Mouse (Mus musculus) heart, embryonic 16.5 days (tissue): ENCODE measurements around the gene Hoxd11. TPM values are rescaled to one million over a fixed set of nuclear protein-coding genes. Genes with fewer than 3 reads are reported as not detected.
A peak's percentile ranks its signal among the peaks of the same experiment; 100 is the strongest.

Source experiments
- ATAC-seq: fragments of 200-750 bp; cut with Nextera tagmentation; replicated peaks from 2 replicates; pipeline ENCODE4 v1.8.0; 2017; ENCODE audit warnings: moderate number of reproducible peaks; ENCODE audit not compliant: insufficient read depth, low FRiP score; ENCODE audit errors: extremely low read depth
- H3K27ac ChIP-seq: fragments of 300-500 bp; sonication (generic); 2 replicates; pipeline ENCODE4 v1.5.1; 2014; ENCODE audit warnings: mild to moderate bottlenecking, low read length, control low read depth, moderate library complexity
- H3K27me3 ChIP-seq: fragments of 300-500 bp; sonication (generic); 2 replicates; pipeline ENCODE4 v1.6.1; 2014; ENCODE audit warnings: low read length, mixed read lengths; ENCODE audit not compliant: control insufficient read depth, insufficient read depth
- H3K36me3 ChIP-seq: fragments of 300-500 bp; sonication (generic); 2 replicates; pipeline ENCODE4 v1.6.1; 2014; ENCODE audit not compliant: control insufficient read depth, insufficient read depth
- H3K4me1 ChIP-seq: fragments of 300-500 bp; sonication (generic); 2 replicates; pipeline ENCODE4 v1.6.1; 2014; ENCODE audit warnings: low read length, mixed read lengths; ENCODE audit not compliant: control insufficient read depth, insufficient read depth
- H3K4me2 ChIP-seq: fragments of 300-500 bp; sonication (generic); 2 replicates; pipeline ENCODE4 v1.6.1; 2014; ENCODE audit warnings: low read depth, mild to moderate bottlenecking, control low read depth, low read length
- H3K4me3 ChIP-seq: fragments of 300-500 bp; sonication (generic); 2 replicates; pipeline ENCODE4 v1.5.1; 2014; ENCODE audit warnings: mild to moderate bottlenecking, control low read depth, low read length
- H3K9ac ChIP-seq: fragments of 300-500 bp; sonication (generic); 2 replicates; pipeline ENCODE4 v1.6.1; 2014; ENCODE audit warnings: low read length, control low read depth
- H3K9me3 ChIP-seq: fragments of 300-500 bp; sonication (generic); replicated peaks from 2 replicates; pipeline ENCODE4 v1.6.1; 2016; ENCODE audit warnings: low read length; ENCODE audit not compliant: control insufficient read depth
- whole genome bisulfite sequencing: fragments of 180-500 bp; shearing (Covaris S2); extraction: QIAGEN DNeasy Blood & Tissue Kit; methylation state at CpG from one replicate; pipeline ENCODE4 v1.1.7; 2014; 5-methylcytosine and 5-hydroxymethylcytosine counted together
- polyA plus RNA-seq: library from polyadenylated mRNA; unstranded; fragments of >200 nt; fragmentation: Nextera tagmentation; extraction: Ambion mirVana; gene quantifications from 2 replicates; pipeline ENCODE4 v1.2.1, GENCODE M21; 2015

The Hoxd11 gene
- polyA plus RNA-seq, 1 experiment from 2014 or later: not detected

DNA sequence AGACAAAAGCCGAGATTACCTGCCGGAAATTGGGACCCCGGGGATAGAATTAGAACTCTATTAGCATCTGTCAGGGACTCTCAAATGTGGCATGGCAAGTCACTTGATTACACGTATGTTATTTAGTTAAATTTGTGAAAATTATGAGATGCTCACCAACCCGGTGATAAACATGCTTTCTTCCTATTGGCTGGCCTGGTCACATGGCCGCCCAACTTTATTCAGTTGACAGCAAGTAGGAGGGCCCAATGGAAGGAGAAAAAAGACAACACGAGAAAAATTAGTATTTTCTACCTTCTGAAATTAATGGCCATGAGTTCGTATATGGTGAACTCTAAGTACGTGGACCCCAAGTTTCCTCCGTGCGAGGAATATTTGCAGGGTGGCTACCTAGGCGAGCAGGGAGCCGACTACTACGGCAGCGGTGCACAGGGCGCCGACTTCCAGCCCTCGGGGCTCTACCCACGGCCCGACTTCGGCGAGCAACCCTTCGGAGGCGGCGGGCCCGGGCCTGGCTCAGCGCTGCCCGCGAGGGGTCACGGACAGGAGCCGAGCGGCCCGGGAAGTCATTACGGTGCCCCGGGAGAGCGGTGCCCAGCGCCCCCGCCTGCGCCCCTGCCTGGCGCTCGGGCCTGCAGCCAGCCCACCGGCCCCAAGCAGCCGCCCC lies 47.7 kb downstream of the Hoxd11 start:
- Histone ChIP-seq H3K4me1 (0 out of 2 replicates have a peak, but pooled peaks cover 3% of the 10 kb centered on the region), H3K27ac (no peak overlapping the region), H3K4me2 (peak overlapping the region; percentile 51), H3K4me3 (peak overlapping the region; percentile 36), H3K9me3 (no peaks in the 10 kb centered on the region), H3K9ac (no peak overlapping the region), H3K36me3 (no peaks in the 10 kb centered on the region), H3K27me3 (peaks cover 93% of the 10 kb centered on the region)
- ATAC-seq: no peak
- WGBS: 2% methylated on average over 43 of the region's 43 CpGs

- H3K27me3 ChIP-seq: peaks cover 93% of the 10 kb centered on the region
- no peak for ATAC-seq
- H3K9ac ChIP-seq: no peak overlapping the region
- peak overlapping the region; percentile 36 for H3K4me3 ChIP-seq
- no peaks in the 10 kb centered on the region for H3K9me3 ChIP-seq
- peak overlapping the region; percentile 51 for H3K4me2 ChIP-seq
- WGBS: 3% methylated on average over 25 of the region's 25 CpGs
- no peaks in the 10 kb centered on the region for H3K36me3 ChIP-seq
- H3K27ac ChIP-seq: no peak overlapping the region
- 0 out of 2 replicates have a peak, but pooled peaks cover 3% of the 10 kb centered on the region for H3K4me1 ChIP-seq
Measured at GRCm38 (mm10) chr2:74727640-74728302, 48.4 kb downstream of the Hoxd11 start.

DNA sequence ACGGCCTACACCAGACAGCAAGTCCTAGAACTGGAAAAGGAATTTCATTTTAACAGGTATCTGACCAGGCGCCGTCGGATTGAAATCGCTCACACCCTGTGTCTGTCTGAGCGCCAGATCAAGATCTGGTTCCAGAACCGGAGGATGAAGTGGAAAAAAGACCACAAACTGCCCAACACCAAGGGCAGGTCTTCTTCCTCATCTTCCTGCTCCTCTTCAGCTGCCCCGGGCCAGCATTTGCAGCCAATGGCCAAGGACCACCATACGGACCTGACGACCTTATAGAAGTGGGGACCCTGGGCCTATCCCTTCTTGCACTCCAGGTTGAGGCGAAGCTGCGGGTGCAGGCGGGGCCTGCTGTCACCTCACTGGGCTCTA lies 48.9 kb downstream of the Hoxd11 start:
- Histone ChIP-seq H3K9ac (no peak overlapping the region), H3K36me3 (no peaks in the 10 kb centered on the region), H3K9me3 (no peaks in the 10 kb centered on the region), H3K4me1 (0 out of 2 replicates have a peak, but pooled peaks cover 3% of the 10 kb centered on the region), H3K27ac (no peak overlapping the region), H3K4me2 (no peak overlapping the region), H3K27me3 (peaks cover 91% of the 10 kb centered on the region), H3K4me3 (no peak overlapping the region)
- ATAC-seq: no peak
- 10% methylated on average over 13 of the region's 13 CpGs for WGBS

GRCm38 (mm10) chr2:74730331-74730730 lies 51.0 kb downstream of the Hoxd11 start:
- H3K9me3 ChIP-seq: no peaks in the 10 kb centered on the region
- H3K9ac ChIP-seq: no peak overlapping the region
- 0 out of 2 replicates have a peak, but pooled peaks cover 3% of the 10 kb centered on the region for H3K4me1 ChIP-seq
- H3K27ac ChIP-seq: no peak overlapping the region
- H3K4me2 ChIP-seq: no peak overlapping the region
- no peak overlapping the region for H3K4me3 ChIP-seq
- 18% methylated on average over 8 of the region's 8 CpGs for WGBS
- H3K36me3 ChIP-seq: no peaks in the 10 kb centered on the region
- no peak for ATAC-seq
- peaks cover 90% of the 10 kb centered on the region for H3K27me3 ChIP-seq

GRCm38 (mm10) chr2:74731055-74731454 lies 51.7 kb downstream of the Hoxd11 start:
- H3K4me3 ChIP-seq: no peak overlapping the region
- H3K4me2 ChIP-seq: no peak overlapping the region
- H3K27me3 ChIP-seq: peaks cover 90% of the 10 kb centered on the region
- no peak overlapping the region for H3K27ac ChIP-seq
- no peaks in the 10 kb centered on the region for H3K36me3 ChIP-seq
- H3K4me1 ChIP-seq: peaks cover 5% of the 10 kb centered on the region; the same call in 1 of the 2 replicates
- H3K9me3 ChIP-seq: no peaks in the 10 kb centered on the region
- no peak for ATAC-seq
- H3K9ac ChIP-seq: no peak overlapping the region

DNA sequence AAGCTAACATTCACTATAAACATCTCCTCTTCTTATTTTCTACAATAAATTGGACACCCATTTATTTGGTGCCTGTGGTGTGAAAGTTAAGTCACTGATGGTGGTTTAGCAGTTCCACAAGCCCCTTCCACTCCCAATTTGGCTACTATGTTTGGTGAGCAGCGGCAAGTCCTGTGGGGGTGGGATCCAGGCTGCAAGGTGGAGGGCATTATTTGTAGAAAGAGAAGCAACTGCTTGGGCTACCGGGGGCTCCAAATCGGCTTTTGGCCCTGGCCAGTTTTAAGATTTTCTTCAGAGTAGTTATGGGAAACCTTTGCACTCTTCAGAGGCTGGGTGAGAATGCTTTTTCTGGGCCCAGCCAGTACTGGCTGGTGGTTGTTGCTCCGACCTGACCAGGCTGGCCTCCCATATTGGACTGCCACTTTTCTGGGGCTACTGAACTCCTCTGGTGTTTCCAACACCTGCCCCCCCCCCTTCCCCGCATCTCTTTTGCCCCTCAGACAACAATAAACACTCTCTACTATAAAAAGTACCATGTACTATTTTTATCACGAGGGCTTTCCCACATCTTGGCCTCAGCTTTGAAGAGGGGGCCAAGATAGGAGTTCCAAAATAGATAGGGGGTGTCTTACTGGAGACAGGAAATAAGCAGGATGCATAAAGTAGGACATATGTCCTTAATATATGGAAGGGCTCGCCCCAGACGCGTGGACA lies 52.6 kb downstream of the Hoxd11 start:
- Histone ChIP-seq H3K9ac (no peak overlapping the region), H3K4me3 (no peak overlapping the region), H3K27me3 (peaks cover 91% of the 10 kb centered on the region), H3K4me2 (no peak overlapping the region), H3K4me1 (peaks cover 7% of the 10 kb centered on the region; the same call in 1 of the 2 replicates), H3K9me3 (no peaks in the 10 kb centered on the region), H3K36me3 (no peaks in the 10 kb centered on the region), H3K27ac (no peak overlapping the region)
- no peak for ATAC-seq
- WGBS: 12% methylated on average over 9 of the region's 9 CpGs

DNA sequence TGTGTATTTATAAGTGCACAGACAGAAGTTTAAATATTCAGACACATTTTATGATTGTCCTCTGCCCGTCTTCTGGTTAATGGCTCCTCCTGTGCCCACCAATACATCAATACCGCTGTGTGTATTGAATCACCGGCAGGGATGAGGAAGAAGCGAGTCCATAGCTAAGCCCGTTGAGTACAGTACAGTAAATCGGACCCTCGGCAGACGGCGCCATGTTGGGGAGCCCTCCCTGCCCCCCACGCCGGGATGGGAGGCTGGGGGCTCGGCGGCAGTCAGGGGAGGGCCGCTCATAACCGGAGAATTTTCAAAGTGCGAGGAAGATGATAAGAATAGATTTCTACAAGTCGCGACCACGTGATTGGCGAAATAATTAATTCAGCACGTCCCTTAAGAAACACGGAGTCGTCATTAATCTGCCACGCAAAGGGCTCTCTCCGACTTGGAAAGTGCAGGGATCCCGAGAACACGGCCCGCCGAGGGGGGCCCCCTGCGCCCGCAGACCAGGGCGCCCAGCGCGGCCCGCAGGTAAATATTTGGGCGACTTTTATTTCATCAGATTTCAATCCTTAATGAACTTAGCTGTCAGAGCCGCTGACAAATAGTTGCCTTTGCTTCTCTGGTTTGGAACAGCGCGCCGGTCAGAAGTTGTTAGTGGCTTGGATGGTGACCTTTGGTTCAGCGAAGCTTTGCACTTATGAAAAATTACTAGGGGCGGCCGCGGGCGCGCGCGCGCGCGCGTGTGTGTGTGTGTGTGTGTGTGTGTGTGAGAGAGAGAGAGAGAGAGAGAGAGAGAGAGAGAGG lies 53.4 kb downstream of the Hoxd11 start:
- Histone ChIP-seq H3K4me2 (peak overlapping the region; percentile 5; the same call in 1 of the 2 replicates), H3K9me3 (no peaks in the 10 kb centered on the region), H3K9ac (no peak overlapping the region), H3K4me1 (peaks cover 4% of the 10 kb centered on the region; the same call in 1 of the 2 replicates), H3K27ac (no peak overlapping the region), H3K36me3 (no peaks in the 10 kb centered on the region), H3K27me3 (peaks cover 91% of the 10 kb centered on the region), H3K4me3 (peak overlapping the region; percentile 13; the same call in 1 of the 2 replicates)
- 2% methylated on average over 52 of the region's 52 CpGs for WGBS
- ATAC-seq: no peak

GRCm38 (mm10) chr2:74733317-74733661 lies 53.9 kb downstream of the Hoxd11 start:
- no peak overlapping the region for H3K9ac ChIP-seq
- no peak overlapping the region for H3K4me3 ChIP-seq
- peaks cover 4% of the 10 kb centered on the region; the same call in 1 of the 2 replicates for H3K4me1 ChIP-seq
- H3K36me3 ChIP-seq: no peaks in the 10 kb centered on the region
- H3K9me3 ChIP-seq: no peaks in the 10 kb centered on the region
- peaks cover 91% of the 10 kb centered on the region for H3K27me3 ChIP-seq
- no peak overlapping the region for H3K4me2 ChIP-seq
- WGBS: 3% methylated on average over 16 of the region's 16 CpGs
- ATAC-seq: no peak
- H3K27ac ChIP-seq: no peak overlapping the region
